Mouse (Mus musculus) neural tube, embryonic 12.5 days (tissue): ENCODE data around the gene Gm867. TPM values are rescaled to one million over a fixed set of nuclear protein-coding genes. Genes with fewer than 3 reads are reported as not detected.

Experiments used
- polyA plus RNA-seq: library from polyadenylated mRNA; unstranded; fragments of >200 nt; fragmentation: Nextera tagmentation; extraction: Ambion mirVana; gene quantifications from 2 replicates; pipeline ENCODE4 v1.2.1, GENCODE M21; 2016

The Gm867 gene
- polyA plus RNA-seq, 1 experiment from 2014 or later = 2.4 TPM

Other genes with a start within 250 kb of the Gm867 start
- 37.2 and 42.4 TPM in 2 replicates for gene Cabin1, start 176.3 kb downstream of the Gm867 start, polyA plus RNA-seq
- 91.8 and 95.6 TPM in 2 replicates for gene Ddt, start 167.3 kb downstream of the Gm867 start, polyA plus RNA-seq
- not detected in 2 replicates for gene Gm20441, start 159.7 kb downstream of the Gm867 start, polyA plus RNA-seq
- 1.8 and 2.4 TPM in 2 replicates for gene Gstt3, start 159.3 kb downstream of the Gm867 start, polyA plus RNA-seq
- gene Gstt1, start 142.1 kb downstream of the Gm867 start, polyA plus RNA-seq = 2.1 and 4.2 TPM in 2 replicates
- not detected in 2 replicates for gene Gstt4, start 118.1 kb downstream of the Gm867 start, polyA plus RNA-seq
- 8.4 and 8.9 TPM in 2 replicates for gene Gstt2, start 103.2 kb downstream of the Gm867 start, polyA plus RNA-seq
- gene Mif, start 80.4 kb downstream of the Gm867 start, polyA plus RNA-seq = 1,568 and 1,704 TPM in 2 replicates
- gene Derl3, start 47.3 kb downstream of the Gm867 start, polyA plus RNA-seq = 2.7 TPM in 2 replicates
- 282 and 298 TPM in 2 replicates for gene Smarcb1, start 19.1 kb downstream of the Gm867 start, polyA plus RNA-seq
- 20.2 and 20.6 TPM in 2 replicates for gene Chchd10, start 7.5 kb downstream of the Gm867 start, polyA plus RNA-seq
- 45.4 and 51.2 TPM in 2 replicates for gene Mmp11, start 4.2 kb downstream of the Gm867 start, polyA plus RNA-seq
- 0.44 and 0.46 TPM in 2 replicates for gene Vpreb3, start 2.4 kb upstream of the Gm867 start, polyA plus RNA-seq
- not detected in 2 replicates for gene Gm5134, start 13.8 kb upstream of the Gm867 start, polyA plus RNA-seq
- gene Zfp280b, start 92.0 kb upstream of the Gm867 start, polyA plus RNA-seq = 17.6 and 19.5 TPM in 2 replicates
- gene Slc5a4b, start 170.3 kb upstream of the Gm867 start, polyA plus RNA-seq = not detected in 2 replicates
- gene Slc5a4a, start 206.8 kb upstream of the Gm867 start, polyA plus RNA-seq = not detected in 2 replicates